Mouse (Mus musculus) midbrain, embryonic 14.5 days (tissue): ENCODE data around the gene Gbp6. TPM values are rescaled to one million over a fixed set of nuclear protein-coding genes. Genes with fewer than 3 reads are reported as not detected.
"Not testable (repeated sequence)": the region's sequence is repeated elsewhere in the genome, so short reads cannot be mapped to it uniquely, and the experiment has no call there.

ENCODE experiments used
- ATAC-seq: fragments of 200-750 bp; cut with Nextera tagmentation; 2 replicates; pipeline ENCODE4 v1.8.0; 2017; ENCODE audit warnings: moderate number of reproducible peaks, moderate library complexity; ENCODE audit not compliant: low FRiP score, low TSS enrichment
- DNase-seq: peaks from one replicate; pipeline ENCODE4 v3.0.0-alpha.2; 2015
- H3K27ac ChIP-seq: fragments of 300-500 bp; sonication (generic); replicated peaks from 2 replicates; pipeline ENCODE4 v1.5.1; 2014; ENCODE audit warnings: mild to moderate bottlenecking, low read depth, low read length, moderate library complexity
- H3K27me3 ChIP-seq: fragments of 300-500 bp; sonication (generic); 2 replicates; pipeline ENCODE4 v1.6.1; 2014; ENCODE audit warnings: low read length, control low read depth, mixed read lengths; ENCODE audit not compliant: control insufficient read depth, insufficient read depth
- H3K36me3 ChIP-seq: fragments of 300-500 bp; sonication (generic); 2 replicates; pipeline ENCODE4 v1.6.1; 2014; ENCODE audit warnings: low read length, control low read depth; ENCODE audit not compliant: control insufficient read depth, insufficient read depth
- H3K4me1 ChIP-seq: fragments of 300-500 bp; sonication (generic); 2 replicates; pipeline ENCODE4 v1.6.1; 2014; ENCODE audit warnings: mild to moderate bottlenecking, antibody characterized with exemption, low read length, control low read depth; ENCODE audit not compliant: control insufficient read depth, insufficient read depth
- H3K4me2 ChIP-seq: fragments of 300-500 bp; sonication (generic); 2 replicates; pipeline ENCODE4 v1.6.1; 2014; ENCODE audit warnings: mild to moderate bottlenecking, low read length, moderate library complexity
- H3K4me3 ChIP-seq: fragments of 300-500 bp; sonication (generic); replicated peaks from 2 replicates; pipeline ENCODE4 v1.5.1; 2014; ENCODE audit warnings: low read depth, low read length
- H3K9ac ChIP-seq: fragments of 300-500 bp; sonication (generic); replicated peaks from 2 replicates; pipeline ENCODE4 v1.6.1; 2014; ENCODE audit warnings: mild to moderate bottlenecking, low read length, moderate library complexity
- H3K9me3 ChIP-seq: fragments of 300-500 bp; sonication (generic); 2 replicates; pipeline ENCODE4 v1.6.1; 2016; ENCODE audit warnings: low read length, control low read depth, mixed read lengths; ENCODE audit not compliant: control insufficient read depth
- WGBS: fragments of 180-500 bp; shearing (Covaris S2); extraction: QIAGEN DNeasy Blood & Tissue Kit; methylation state at CpG from one replicate; pipeline ENCODE4 v1.1.7; 2014; 5-methylcytosine and 5-hydroxymethylcytosine counted together
- polyA plus RNA-seq: library from polyadenylated mRNA; unstranded; fragments of >200 nt; fragmentation: Nextera tagmentation; extraction: Ambion mirVana; gene quantifications from 2 replicates; pipeline ENCODE4 v1.2.1, GENCODE M21; 2014

The Gbp6 gene
- polyA plus RNA-seq, 1 experiment from 2014 or later: 4.4 TPM

GRCm38 (mm10) chr5:105301531-105301930 is 8.0 kb upstream of the Gbp6 start:
- H3K27me3 ChIP-seq: no peaks in the 10 kb centered on the region
- H3K9ac ChIP-seq: no peak overlapping the region
- no peaks in the 10 kb centered on the region for H3K9me3 ChIP-seq
- H3K27ac ChIP-seq: no peak overlapping the region
- no peak overlapping the region for H3K4me3 ChIP-seq
- no peaks in the 10 kb centered on the region for H3K4me1 ChIP-seq
- no peak for ATAC-seq
- no peaks in the 10 kb centered on the region for H3K36me3 ChIP-seq
- 67% methylated on average over 2 of the region's 2 CpGs for WGBS
- H3K4me2 ChIP-seq: no peak overlapping the region
- DNase-seq: no peak

DNA sequence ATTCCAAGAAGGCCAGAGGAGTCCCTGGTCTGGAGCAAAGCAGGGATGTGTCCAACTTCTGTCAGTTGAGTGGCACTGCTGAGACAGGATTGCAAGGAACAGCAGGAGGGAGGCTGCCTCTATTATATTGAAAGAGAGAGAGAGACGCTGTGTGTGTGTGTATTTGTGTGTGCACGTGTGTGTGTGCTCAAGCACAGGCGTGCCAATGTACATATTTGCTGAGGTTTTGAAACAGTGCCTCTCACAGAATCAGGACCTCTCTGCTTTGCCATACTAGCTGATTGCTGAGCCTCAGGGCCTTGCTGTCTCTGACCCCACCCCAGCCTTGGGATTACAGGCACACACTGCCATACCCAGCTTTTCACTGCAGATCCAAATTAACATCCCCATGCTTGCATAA is 2.2 kb upstream of the Gbp6 start:
- H3K4me1 ChIP-seq: no peaks in the 10 kb centered on the region
- no peak overlapping the region for H3K27ac ChIP-seq
- H3K9me3 ChIP-seq: no peaks in the 10 kb centered on the region
- no peak overlapping the region for H3K4me2 ChIP-seq
- 71% methylated on average over 3 of the region's 3 CpGs for WGBS
- H3K4me3 ChIP-seq: no peak overlapping the region
- no peak for DNase-seq
- no peaks in the 10 kb centered on the region for H3K36me3 ChIP-seq
- H3K9ac ChIP-seq: no peak overlapping the region
- ATAC-seq: no peak
- no peaks in the 10 kb centered on the region for H3K27me3 ChIP-seq

GRCm38 (mm10) chr5:105292492-105292891 is 1.0 kb downstream of the Gbp6 start:
- Histone ChIP-seq H3K9me3 (no peaks in the 10 kb centered on the region), H3K4me2 (no peak overlapping the region), H3K27me3 (no peaks in the 10 kb centered on the region), H3K9ac (no peak overlapping the region), H3K36me3 (no peaks in the 10 kb centered on the region), H3K27ac (no peak overlapping the region), H3K4me3 (no peak overlapping the region), H3K4me1 (no peaks in the 10 kb centered on the region)
- ATAC-seq (no peak), DNase-seq (no peak)
- WGBS: 86% methylated on average over 1 of the region's 1 CpGs

GRCm38 (mm10) chr5:105290921-105291320 is 2.6 kb downstream of the Gbp6 start:
- H3K27ac ChIP-seq, ATAC-seq, H3K9me3 ChIP-seq, H3K4me1 ChIP-seq, H3K4me3 ChIP-seq, H3K36me3 ChIP-seq, H3K4me2 ChIP-seq, H3K9ac ChIP-seq, H3K27me3 ChIP-seq, DNase-seq: not testable (repeated sequence)
- 90% methylated on average over 3 of the region's 3 CpGs for WGBS

DNA sequence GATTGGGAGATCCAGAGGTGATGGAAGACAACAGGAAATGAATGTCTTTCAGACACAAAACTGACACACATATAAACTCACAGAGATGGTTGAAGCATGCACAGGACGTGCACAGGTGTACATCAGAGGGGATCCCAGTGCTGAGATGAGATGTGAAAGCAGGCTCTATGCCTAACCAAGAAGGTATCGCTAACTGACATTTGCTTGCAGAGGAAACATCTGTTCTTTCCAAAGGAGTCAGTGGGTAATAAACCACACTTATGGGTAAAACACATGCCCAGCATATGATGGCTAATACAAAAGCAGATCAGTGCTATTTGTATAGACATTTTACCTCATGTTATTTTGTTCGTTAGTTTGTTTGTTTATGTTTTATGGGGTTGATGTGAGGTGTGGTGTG is 32.8 kb downstream of the Gbp6 start:
- not testable (repeated sequence) for H3K4me1 ChIP-seq, H3K4me3 ChIP-seq, H3K36me3 ChIP-seq, H3K9me3 ChIP-seq, H3K27ac ChIP-seq, H3K27me3 ChIP-seq, ATAC-seq, DNase-seq, H3K9ac ChIP-seq, H3K4me2 ChIP-seq
- no CpG with 5 or more reads among the region's 3 CpGs for WGBS

DNA sequence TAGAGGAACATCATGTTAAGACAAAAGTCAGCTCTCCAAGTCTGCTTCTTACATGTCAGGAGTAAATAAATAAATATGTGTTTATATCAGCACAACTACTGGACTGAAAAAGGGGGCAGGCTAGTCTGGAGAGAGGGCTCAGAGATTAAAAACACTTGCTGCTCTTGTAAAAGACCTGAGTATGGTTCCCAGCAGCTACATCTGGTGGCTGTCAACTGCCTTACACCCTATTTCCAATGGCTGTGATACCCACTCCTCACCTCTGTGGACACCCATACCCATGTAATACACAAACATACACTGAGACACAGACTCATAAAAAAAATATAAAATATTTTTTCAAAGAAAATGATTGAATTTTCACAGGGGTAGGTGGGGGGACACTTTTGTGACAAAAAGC is 41.0 kb downstream of the Gbp6 start:
- Histone ChIP-seq H3K36me3 (no peaks in the 10 kb centered on the region), H3K9me3 (no peaks in the 10 kb centered on the region), H3K4me2 (no peak overlapping the region), H3K4me3 (no peak overlapping the region), H3K4me1 (no peaks in the 10 kb centered on the region), H3K27ac (no peak overlapping the region), H3K27me3 (no peaks in the 10 kb centered on the region), H3K9ac (no peak overlapping the region)
- ATAC-seq (no peak), DNase-seq (no peak)

GRCm38 (mm10) chr5:105244741-105245140 is 48.8 kb downstream of the Gbp6 start:
- 87% methylated on average over 3 of the region's 3 CpGs for WGBS
- not testable (repeated sequence) for H3K9ac ChIP-seq, H3K4me2 ChIP-seq

GRCm38 (mm10) chr5:105240982-105241381 is 52.5 kb downstream of the Gbp6 start:
- H3K9me3 ChIP-seq: not testable (repeated sequence)

More at GRCm38 (mm10) chr5:105244741-105245140, 48.8 kb downstream of the Gbp6 start:
- not testable (repeated sequence) for H3K4me3 ChIP-seq, DNase-seq, H3K9me3 ChIP-seq, H3K27ac ChIP-seq, H3K27me3 ChIP-seq, H3K36me3 ChIP-seq, H3K4me1 ChIP-seq, ATAC-seq

GRCm38 (mm10) chr5:105239483-105240047 is 53.9 kb downstream of the Gbp6 start, which contains the start of gene Gbp10:
Gbp10 (minus strand) TSS chr5:105239533.
- H3K27ac ChIP-seq, H3K27me3 ChIP-seq, H3K36me3 ChIP-seq, H3K4me3 ChIP-seq, H3K4me1 ChIP-seq, H3K9ac ChIP-seq, H3K4me2 ChIP-seq, H3K9me3 ChIP-seq, ATAC-seq: not testable (repeated sequence)
- DNase-seq: peak; percentile 14

More at GRCm38 (mm10) chr5:105240982-105241381, 52.5 kb downstream of the Gbp6 start:
- H3K27ac ChIP-seq, H3K27me3 ChIP-seq, H3K4me1 ChIP-seq, H3K4me2 ChIP-seq, H3K4me3 ChIP-seq, H3K9ac ChIP-seq, H3K36me3 ChIP-seq: not testable (repeated sequence)
- 0 out of 2 replicates have a peak, but pooled peaks have one; percentile 20 for ATAC-seq
- peak; percentile 2 for DNase-seq
- WGBS: 79% methylated on average over 5 of the region's 5 CpGs
